Mouse (Mus musculus) forebrain, embryonic 15.5 days (tissue): ENCODE results near the gene Susd3. TPM values are rescaled to one million over a fixed set of nuclear protein-coding genes. Genes with fewer than 3 reads are reported as not detected.

ENCODE experiments used
- polyA plus RNA-seq: library from polyadenylated mRNA; unstranded; fragments of >200 nt; fragmentation: Nextera tagmentation; extraction: Ambion mirVana; gene quantifications from 2 replicates; pipeline ENCODE4 v1.2.1, GENCODE M21; 2015

Susd3 gene
- polyA plus RNA-seq, 1 experiment from 2014 or later, result 0.98 TPM

Other genes with a start within 250 kb of the Susd3 start
- 21.6 and 21.9 TPM in 2 replicates for gene Wnk2, start 100.7 kb downstream of the Susd3 start, polyA plus RNA-seq
- 21.1 and 22.0 TPM in 2 replicates for gene Ninj1, start 61.2 kb downstream of the Susd3 start, polyA plus RNA-seq
- 21.1 and 23.1 TPM in 2 replicates for gene Card19, start 32.7 kb downstream of the Susd3 start, polyA plus RNA-seq
- gene Fgd3, start 71.6 kb upstream of the Susd3 start, polyA plus RNA-seq, result 3.4 and 3.9 TPM in 2 replicates
- 26.4 and 27.1 TPM in 2 replicates for gene Bicd2, start 92.9 kb upstream of the Susd3 start, polyA plus RNA-seq
- gene Ippk, start 172.5 kb upstream of the Susd3 start, polyA plus RNA-seq, result 15.1 and 15.9 TPM in 2 replicates
- gene Tes3-ps, start 244.6 kb upstream of the Susd3 start, polyA plus RNA-seq, result 0.59 and 0.65 TPM in 2 replicates